In genomic region chr2:135108607-135109006, GRCm38 (mm10) we compare ENCODE assay signal across 18 mouse cellular contexts.
"Had no signal": no experiment of that assay in that cellular context is flagged by ENCODE, and none has a peak within 500 bp of the region (broad histone marks: within the 10 kb centered on the region; RNA-seq: fewer than 3 reads in every experiment).

No protein-coding gene starts in this region.

- H3K4me1 ChIP-seq: lung, embryonic 15.5 days; megakaryocyte, embryonic 14.5 days; midbrain, embryonic 13.5 days; midbrain, embryonic 15.5 days; neural tube, embryonic 12.5 days; stomach, embryonic 15.5 days had no signal

- H3K4me3 ChIP-seq: lung, embryonic 15.5 days; megakaryocyte, embryonic 14.5 days; midbrain, embryonic 13.5 days; midbrain, embryonic 15.5 days; neural tube, embryonic 12.5 days; stomach, embryonic 15.5 days had no signal

- H3K36me3 ChIP-seq: lung, embryonic 15.5 days; midbrain, embryonic 13.5 days; midbrain, embryonic 15.5 days; neural tube, embryonic 12.5 days; stomach, embryonic 15.5 days had no signal

- H3K4me2 ChIP-seq: lung, embryonic 15.5 days; midbrain, embryonic 11.5 days; midbrain, embryonic 13.5 days; midbrain, embryonic 15.5 days; neural tube, embryonic 12.5 days; stomach, embryonic 15.5 days had no signal

- DNase-seq: liver, postnatal 0 days; lung, adult 2 months; lung, postnatal 14 days; lung, postnatal 36 days; right cerebral cortex, postnatal 14 days; thymus, adult 2 months; thymus, postnatal 25 days; thymus, postnatal 4 days had no signal

- ATAC-seq: liver, postnatal 0 days; lung, postnatal 0 days; midbrain, embryonic 13.5 days; midbrain, embryonic 15.5 days had no signal

- H3K27ac ChIP-seq: lung, embryonic 15.5 days; macrophage; midbrain, embryonic 13.5 days; midbrain, embryonic 15.5 days; neural tube, embryonic 12.5 days; stomach, embryonic 15.5 days; stomach, postnatal 0 days had no signal

- H3K9me3 ChIP-seq: lung, embryonic 15.5 days; megakaryocyte, embryonic 14.5 days; midbrain, embryonic 13.5 days; midbrain, embryonic 15.5 days; neural tube, embryonic 12.5 days; stomach, embryonic 15.5 days had no signal

- H3K27me3 ChIP-seq: lung, embryonic 15.5 days; megakaryocyte, embryonic 14.5 days; midbrain, embryonic 13.5 days; midbrain, embryonic 15.5 days; neural tube, embryonic 12.5 days; stomach, embryonic 15.5 days had no signal

- H3K9ac ChIP-seq: liver, postnatal 0 days; lung, embryonic 15.5 days; midbrain, embryonic 13.5 days; midbrain, embryonic 15.5 days; neural tube, embryonic 12.5 days; stomach, embryonic 15.5 days had no signal
